Mouse (Mus musculus) urinary bladder, adult 2 months (tissue): Measurements from ENCODE around the gene Qk. TPM values are rescaled to one million over a fixed set of nuclear protein-coding genes. Genes with fewer than 3 reads are reported as not detected.

Experiments
- DNase-seq: peaks from one replicate; pipeline ENCODE4 v3.0.0; 2022; ENCODE audit warnings: low spot score
- polyA plus RNA-seq: library from polyadenylated mRNA; depleted of rRNA; stranded (reverse); fragments of >200 nt; gene quantifications from 2 replicates; pipeline ENCODE4 v1.2.3, GENCODE M21; 2012

Qk gene
- polyA plus RNA-seq, 1 experiment = 74.0 TPM

DNA sequence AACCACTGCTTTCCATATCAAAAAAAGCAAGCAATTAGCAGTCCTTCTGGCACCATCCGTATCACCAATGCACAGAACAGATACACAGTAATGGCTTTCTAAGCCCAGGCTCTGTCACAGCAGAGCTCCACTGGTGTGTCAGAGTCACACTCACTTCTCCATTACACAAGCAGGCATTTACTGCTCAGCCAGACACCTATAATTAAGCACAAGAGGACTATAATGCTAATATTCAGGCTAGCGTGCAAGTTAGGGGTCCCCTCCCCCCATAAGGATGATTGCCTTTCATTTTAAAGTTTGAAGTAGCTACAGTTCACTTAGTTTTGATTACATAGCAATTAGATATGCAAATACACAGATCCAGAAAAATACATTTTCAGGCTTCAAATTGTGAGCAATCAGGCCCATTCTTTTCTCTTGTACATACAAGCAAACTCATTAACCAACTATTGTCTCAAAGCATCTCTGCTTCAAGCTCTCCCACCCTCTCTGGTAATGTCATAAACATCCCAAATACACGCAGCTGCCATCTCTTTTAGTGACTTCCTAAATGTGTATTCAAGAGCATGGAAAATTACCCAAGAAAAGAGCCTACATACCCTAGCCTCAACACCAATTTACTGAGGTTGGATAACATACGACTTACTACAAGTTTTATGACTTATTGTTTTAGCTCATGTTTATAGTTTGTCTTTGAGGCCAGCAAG is 68.2 kb downstream of the Qk start:
- DNase-seq = no peak

DNA sequence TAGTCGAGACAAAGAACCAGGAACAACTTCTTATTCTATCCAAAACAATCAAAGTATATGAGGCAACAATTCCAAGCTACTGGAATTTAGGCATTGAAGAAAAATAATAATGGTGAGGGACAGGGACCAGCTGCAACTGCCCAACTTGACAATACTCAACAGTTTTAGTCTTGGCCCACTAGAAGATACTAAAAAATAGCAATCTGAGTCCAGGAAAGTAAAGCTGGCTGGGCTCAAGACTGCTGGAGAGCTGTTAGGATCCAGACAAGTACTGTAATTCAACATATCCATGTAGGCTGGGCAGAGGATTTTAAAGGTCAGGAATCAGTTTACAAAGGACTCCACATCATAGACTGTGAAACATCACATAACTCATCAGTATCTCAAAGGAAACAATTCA is 79.6 kb downstream of the Qk start:
- DNase-seq = no peak

DNA sequence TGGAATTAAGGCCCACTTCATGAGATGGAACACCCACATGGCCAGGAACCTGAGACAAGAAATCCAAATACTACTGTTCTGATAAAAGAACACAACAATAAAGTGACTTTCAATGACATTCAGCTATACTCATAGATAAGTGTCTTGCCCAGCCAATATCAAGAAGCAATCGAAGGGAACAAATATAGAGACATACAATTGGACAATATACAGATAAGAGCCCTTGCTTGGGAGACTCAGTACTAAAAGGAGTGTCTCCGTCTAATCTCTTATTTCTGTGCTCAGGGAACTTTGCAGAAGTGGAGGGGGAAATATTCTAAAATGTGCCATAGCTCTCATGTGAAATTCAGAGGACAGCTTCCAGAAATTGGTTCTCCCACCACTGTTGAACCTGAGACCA is 83.1 kb downstream of the Qk start:
- DNase-seq = no peak

DNA sequence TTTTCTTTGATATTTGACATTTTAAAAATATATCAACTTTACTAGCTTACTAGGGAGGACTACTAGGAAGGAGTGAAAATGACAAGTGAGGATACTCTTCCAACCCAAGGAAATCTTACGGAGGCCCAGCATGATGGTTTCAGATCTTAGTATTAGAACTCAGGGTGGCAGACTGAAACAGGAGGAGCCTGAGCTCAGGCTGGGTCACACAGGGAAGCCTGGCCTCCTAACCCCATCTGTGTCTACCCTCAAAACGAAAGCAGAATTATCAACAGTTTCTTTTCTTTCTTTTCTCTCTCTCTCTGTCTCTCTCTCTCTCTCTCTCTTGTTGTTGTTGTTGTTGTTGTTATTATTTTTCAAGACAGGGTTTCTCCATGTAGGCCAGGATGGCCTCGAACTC is 87.2 kb downstream of the Qk start:
- DNase-seq = no peak

DNA sequence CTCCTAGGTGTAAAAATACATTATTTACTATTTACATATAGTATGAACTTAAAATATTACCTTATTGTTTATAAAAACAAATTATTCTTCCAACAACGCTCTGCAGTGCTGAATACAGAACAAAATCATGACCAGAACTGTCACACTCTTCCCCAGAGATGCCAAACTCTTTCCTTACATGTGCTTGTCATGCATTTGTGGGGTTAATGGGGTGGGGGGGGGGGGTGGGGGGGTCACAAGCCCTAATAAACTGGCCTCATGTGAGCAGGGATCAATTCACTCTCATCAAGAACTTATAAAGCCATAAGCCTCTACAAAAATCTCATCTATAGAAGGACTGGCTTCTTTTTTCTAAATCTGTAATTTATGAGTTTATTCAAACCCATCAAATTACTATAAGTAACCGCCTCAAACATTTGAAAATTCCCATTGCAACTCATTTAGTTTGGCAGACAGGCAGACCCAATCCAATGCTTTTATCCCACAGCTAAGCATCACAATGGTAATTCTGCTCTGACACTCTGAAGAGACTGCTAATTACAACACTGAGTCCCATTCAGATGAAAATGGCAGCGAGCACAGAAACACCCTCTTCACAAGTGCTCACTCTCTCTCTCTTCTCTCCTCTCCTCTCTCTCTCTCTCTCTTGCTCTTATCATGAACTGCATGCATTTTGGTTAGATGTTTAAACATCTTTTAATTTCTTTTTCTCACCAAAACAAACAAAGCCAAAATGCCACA is 91.7 kb downstream of the Qk start:
- DNase-seq = no peak

DNA sequence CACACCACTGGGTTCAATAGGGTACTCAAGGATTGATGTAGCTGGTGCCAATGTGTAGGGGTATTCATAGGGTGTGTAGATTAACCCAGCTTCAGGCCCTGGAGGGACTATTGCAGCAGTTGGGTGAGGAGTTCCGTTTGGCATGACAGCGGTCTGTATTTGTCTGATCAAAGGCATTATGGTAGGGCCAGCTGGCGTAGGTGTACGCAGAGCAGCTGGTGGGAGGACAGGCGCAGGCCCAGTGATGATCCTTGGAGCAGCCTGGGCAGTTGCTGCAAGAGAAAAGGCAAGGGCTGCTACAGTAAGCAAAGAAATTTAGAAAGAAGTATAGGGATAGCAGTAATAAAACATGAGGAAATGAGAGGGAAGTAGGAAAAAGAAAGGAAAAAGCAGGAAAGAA is 103.5 kb downstream of the Qk start:
- DNase-seq = no peak

DNA sequence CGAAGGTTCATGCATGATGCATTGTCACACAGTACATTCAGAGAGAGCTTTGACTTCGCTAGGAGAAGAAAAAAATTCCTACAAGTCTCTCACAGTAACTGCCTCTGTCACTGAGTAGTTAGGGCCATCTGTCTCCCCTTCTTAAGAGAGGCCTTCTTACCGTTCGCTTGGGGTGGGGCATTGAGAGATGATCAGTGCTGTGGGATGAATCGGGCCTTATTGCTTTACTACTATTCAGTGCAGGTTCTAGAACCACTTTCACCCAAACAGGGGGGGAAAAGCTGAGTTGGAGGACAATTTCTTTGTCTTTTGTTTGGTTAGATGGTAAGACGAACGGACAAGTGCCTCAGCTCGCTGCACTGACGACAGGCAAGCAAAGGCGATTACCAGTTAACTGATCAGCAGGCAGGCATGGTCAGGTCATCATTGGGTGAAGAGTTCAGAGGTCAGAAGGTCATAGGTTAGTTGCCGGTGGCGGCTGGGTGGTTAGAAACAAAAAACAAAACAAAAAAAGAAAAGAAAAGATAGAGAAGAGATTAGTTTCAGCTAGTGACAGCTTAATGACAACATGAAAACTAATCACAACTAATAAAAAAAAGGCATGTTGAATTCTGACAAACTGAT is 110.4 kb downstream of the Qk start:
- no peak for DNase-seq

DNA sequence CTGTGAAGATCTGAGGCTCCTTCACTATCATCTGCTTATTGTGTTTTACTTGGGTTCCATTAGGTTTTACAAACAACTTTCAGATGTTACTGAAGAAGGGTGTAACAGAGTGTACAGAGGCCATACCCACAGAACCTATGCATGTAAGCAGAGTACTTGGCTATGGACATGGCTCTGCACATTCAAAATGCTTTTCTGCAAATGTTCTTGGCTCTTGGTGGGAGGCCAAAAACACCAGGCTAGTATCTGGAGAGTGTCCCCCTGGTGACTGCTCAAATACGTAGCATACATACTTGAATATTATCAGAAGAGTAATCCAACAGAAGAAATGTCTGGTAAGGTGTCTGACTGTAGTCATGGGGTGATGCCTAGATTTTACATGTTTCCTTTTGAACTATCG is 121.0 kb downstream of the Qk start:
- DNase-seq = no peak

DNA sequence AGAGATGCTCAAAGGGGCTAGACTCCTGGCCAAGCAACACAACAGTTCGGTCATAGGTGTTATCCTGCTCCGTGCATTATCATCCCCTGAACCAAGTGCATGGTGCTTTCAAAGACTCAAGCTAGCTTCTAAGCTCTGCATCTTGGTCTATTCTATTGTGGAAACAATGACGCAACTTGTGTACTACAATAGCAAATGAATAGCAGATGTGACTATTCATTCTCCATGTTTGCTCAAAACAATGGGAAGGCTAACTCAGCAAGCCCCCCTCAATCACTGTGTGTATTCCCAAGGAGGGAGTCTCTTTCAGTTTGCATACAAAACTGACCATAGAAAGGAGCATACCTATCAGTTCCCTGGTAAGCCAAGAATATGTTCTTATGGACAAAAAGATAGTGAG is 121.4 kb downstream of the Qk start:
- DNase-seq = no peak

DNA sequence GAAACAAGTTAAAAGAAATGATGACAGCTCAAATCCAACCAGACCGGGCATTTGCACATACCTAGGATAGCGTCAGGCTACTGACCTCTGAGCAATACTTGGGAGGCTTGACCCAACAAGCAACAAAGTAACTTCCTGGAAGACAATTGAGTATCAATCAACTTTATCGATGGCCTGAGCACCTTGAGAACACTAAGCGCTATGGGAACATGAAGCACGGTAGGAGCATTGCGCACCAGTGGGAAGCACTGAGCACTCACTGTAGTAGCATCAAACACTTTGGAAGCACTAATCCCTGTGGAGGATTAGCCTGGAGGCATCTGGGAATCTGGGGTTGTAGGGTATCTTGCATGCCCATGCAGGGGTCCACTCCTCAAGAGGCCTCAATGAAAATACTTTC is 124.0 kb downstream of the Qk start:
- DNase-seq = no peak

DNA sequence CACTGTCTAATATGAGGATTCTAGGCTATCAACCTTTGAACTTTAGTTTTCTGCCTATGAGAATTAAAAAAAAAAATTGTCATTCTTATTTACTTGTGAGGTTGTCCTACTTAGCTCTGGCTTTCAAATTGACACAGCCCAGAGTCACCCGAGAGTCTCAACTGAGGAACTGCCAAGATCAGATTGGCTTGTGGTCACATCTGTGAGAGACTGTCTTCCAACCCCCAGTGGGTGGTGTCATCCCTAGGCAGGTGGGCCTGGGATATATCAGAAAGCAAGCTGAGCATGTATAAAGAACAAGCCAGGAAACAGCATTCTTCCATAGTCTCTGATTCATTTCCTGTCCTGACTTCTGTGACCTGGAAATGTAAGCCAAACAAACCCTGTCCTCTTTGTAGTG is 128.8 kb downstream of the Qk start:
- DNase-seq = no peak

DNA sequence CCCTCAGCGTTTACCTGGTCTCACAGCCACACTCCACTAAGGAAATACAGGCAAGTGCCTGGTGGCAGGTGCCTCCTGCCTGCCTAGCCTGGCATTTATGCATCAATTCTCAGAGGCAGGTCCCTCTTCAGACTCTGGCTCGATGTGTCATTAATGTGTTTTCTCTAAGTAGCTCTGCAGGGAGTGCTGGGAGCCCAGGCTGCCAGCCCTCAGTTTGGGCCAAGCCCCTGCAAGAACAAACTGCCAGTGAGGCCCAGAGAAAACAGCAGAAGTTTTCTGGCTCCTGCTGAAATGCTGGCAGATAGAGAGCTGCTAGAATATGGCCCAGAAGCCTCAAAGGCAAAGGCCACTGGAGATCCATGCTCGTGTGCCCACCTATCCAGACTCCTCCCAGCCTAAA is 131.2 kb downstream of the Qk start:
- no peak for DNase-seq

DNA sequence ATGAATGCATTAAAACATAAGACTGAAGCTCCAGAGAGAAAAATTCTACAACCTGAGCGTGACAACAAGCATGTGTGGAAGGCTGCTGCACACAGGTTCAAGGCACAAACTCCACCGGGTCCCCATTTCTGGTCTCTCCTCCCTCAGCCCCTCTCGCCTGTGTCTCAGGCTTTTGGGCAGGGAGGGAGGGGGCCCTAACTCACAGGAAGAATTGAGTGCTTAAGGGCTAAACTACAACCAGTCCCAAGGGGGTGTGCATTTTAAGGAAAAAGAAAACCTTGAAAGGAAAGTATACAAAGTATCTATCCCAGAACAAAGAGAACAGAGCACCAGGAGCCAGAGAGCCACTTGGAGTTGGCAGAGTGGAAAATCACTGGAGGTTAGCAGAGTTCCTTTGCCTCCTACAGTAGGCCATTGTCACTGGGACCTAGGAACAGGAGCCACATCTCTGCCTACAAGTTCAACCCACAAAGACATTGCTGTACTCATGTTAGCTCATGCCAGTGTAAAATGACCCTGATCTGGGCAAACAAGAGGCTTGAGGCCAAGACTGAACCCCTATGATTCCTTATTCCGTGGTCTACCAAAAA is 132.1 kb downstream of the Qk start:
- DNase-seq = no peak

DNA sequence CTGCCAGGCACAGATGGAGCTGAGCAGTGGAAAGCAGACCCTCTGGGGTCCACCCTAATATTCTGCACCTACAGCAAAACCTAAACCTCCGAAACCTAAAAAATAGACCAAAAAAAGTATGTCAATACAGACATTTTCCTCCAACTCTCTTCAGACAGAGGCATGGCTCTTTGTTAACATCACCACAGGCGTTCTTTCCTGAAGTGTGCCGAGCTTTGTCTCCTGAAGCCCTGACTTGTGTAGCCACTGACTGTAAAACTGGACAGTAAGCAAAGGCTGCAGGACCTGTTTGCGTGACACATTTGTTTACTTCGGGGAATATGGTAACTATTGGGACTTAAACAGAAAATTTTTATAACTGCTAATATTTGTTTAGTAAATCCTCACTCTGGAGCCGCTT is 137.9 kb downstream of the Qk start:
- DNase-seq = no peak

DNA sequence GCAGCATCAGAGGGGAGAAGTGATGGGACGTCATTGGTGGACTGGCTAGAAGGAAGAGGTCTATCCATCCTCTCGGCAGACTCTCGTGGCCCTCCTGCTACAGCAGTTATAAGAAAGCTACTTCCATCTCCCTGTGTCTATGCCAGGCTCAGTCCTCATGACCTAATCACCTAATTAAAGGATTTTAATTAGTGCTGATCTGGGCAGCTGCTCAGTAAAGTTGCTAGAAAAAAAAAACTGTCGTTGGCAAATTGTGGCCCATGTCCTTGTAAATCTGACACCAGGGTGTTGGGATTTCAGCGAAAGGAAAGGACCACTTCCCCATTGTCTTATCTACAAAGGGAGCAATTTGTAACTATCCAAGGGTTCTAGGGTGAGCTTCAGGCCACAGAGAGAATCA is 142.6 kb downstream of the Qk start:
- DNase-seq = no peak

DNA sequence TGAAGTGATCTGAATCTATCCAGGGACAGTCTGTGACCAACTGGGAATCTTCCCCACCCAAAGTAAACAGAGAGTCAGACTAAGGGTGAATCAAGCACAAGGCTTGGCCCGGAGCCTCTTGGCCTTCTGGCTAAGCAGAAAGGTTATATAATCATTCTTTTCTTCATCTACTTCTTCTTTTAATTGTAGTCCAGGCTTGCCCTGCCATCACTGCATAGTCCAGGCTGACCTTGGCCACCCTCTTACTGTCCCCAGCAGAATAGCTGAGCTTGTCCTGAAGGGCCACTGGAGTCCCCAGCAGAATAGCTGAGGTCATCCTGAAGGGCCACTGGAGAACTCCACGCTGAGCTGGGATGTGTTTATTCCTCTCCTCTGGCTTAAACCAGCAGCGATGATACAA is 158.4 kb downstream of the Qk start:
- no peak for DNase-seq

DNA sequence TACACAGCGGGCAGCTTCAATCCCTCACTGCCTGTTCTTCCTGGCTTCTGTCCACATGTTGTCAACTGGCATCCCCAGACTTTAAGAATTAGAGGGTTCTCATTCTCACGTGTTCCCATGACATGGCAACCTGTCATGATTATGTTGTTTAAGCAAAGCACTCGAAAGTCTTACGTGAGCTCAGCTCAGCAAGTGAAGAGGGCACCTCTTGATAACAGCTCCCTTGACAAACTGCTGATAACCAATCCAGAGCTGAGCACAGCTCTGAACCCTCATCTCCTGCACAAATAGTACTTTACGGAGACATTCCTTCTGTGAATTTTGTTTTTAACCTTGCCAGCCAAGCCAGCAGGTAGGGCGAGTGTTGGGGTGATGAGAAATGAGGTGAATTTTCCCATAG is 159.2 kb downstream of the Qk start:
- DNase-seq = no peak

DNA sequence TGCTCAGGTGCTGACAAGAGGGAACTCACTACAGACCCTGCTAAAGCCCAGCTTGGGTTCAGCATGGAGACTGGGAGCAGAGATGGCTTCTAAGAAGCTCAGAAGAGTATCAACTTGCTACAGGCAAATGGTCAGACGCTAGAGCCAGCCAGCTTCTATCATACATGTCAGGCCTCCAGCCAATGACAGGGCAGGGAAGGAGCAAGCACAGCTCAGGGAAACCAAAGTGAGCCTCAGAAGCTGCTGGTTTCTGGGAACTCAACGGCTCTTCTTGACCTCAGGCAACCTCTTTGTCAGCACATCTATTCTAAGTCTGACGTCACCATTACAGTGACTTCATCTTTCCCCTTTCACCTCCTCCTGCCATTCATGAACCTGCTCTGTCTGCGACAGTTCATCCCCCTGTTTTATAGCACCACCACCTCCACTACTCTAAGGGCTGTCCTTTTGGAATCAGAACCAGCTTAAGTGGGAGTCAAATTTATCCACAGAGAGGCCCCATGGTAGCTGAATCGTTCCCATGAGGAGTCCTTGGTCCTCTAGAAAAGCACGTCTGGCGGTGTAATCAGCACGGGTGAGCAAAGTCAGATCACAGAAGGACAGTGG is 166.7 kb downstream of the Qk start:
- DNase-seq = no peak
